ENCODE assay signal across 9 mouse cellular contexts in genomic region chr7:89337711-89338349, GRCm38 (mm10).
DNase-seq lines count a peak whose midpoint lies in the region; ATAC-seq and TF ChIP-seq lines count a peak whose summit lies in the region.
"Had no signal": no experiment of that assay in that cellular context is flagged by ENCODE, and none has a peak within 500 bp of the region (broad histone marks: within the 10 kb centered on the region; RNA-seq: fewer than 3 reads in every experiment).

No protein-coding gene starts in this region.

- H3K4me2 ChIP-seq in heart, embryonic 13.5 days = peak overlapping the region; percentile 90
- peak overlapping the region; percentile 90 for H3K4me2 ChIP-seq in forebrain, embryonic 14.5 days (ENCODE audit: low read length)
- peak overlapping the region; percentile 97 for H3K4me2 ChIP-seq in liver, postnatal 0 days (ENCODE audit: low read depth, low read length)

- H3K9ac ChIP-seq in heart, embryonic 13.5 days = peak overlapping the region; percentile 90
- H3K9ac ChIP-seq in ES-Bruce4 (ENCODE audit: low read depth, poor library complexity, severe bottlenecking) = peak overlapping the region; percentile 68
- H3K9ac ChIP-seq in forebrain, embryonic 14.5 days (ENCODE audit: low read length) = peak overlapping the region; percentile 95
- H3K9ac ChIP-seq in liver, postnatal 0 days (replicated peaks) = peak overlapping the region; percentile 87

- DNase-seq in heart, postnatal 4 days = no peak
- DNase-seq in forebrain, embryonic 14.5 days (ENCODE audit: low spot score) = peak; percentile 17
- DNase-seq in liver, postnatal 0 days = no peak
- DNase-seq in cerebellum, adult 11-12 months = no peak
- no peak for DNase-seq in layer of hippocampus, postnatal 10 days (ENCODE audit: low spot score in 2 of 2)

- WGBS in heart, embryonic 13.5 days = 21% methylated on average over 10 of the region's 10 CpGs
- 42% methylated on average over 10 of the region's 10 CpGs for WGBS in forebrain, embryonic 14.5 days
- 23% methylated on average over 10 of the region's 10 CpGs for WGBS in liver, postnatal 0 days (ENCODE audit: insufficient replicate concordance)

- H3K27ac ChIP-seq in heart, embryonic 13.5 days (replicated peaks) = peak overlapping the region; percentile 70
- no peak overlapping the region for H3K27ac ChIP-seq in ES-Bruce4 (ENCODE audit: insufficient read depth, low read length)
- 0 out of 2 replicates have a peak overlapping the region, but pooled peaks have one; percentile 2 for H3K27ac ChIP-seq in forebrain, embryonic 14.5 days (ENCODE audit: low read depth, low read length)
- peak overlapping the region; percentile 90 for H3K27ac ChIP-seq in liver, postnatal 0 days (ENCODE audit: low read depth)

- TF ChIP-seq CTCF in ES-Bruce4 (IDR thresholded peaks at IDR 0.05; ENCODE audit: low read depth, low read length) = no peak
- TF ChIP-seq CTCF in liver, postnatal 0 days (IDR thresholded peaks at IDR 0.05; ENCODE audit: low read depth) = no peak

- no peaks in the 10 kb centered on the region for H3K27me3 ChIP-seq in heart, embryonic 13.5 days (replicated peaks)
- no peaks in the 10 kb centered on the region for H3K27me3 ChIP-seq in ES-Bruce4 (ENCODE audit: control insufficient read depth, insufficient read depth, low read length, poor library complexity, severe bottlenecking)
- H3K27me3 ChIP-seq in forebrain, embryonic 14.5 days (replicated peaks; ENCODE audit: control insufficient read depth, insufficient read depth, low read length) = no peaks in the 10 kb centered on the region
- no peaks in the 10 kb centered on the region for H3K27me3 ChIP-seq in liver, postnatal 0 days (ENCODE audit: insufficient read depth, low read length)
- H3K27me3 ChIP-seq: Patski had no signal

- TF ChIP-seq POLR2A in ES-Bruce4 (IDR thresholded peaks at IDR 0.05; ENCODE audit: insufficient read depth, low read length) = no peak

- no peak for TF ChIP-seq EP300 in ES-Bruce4 (IDR thresholded peaks at IDR 0.05; ENCODE audit: insufficient read depth, low read depth, low read length)
- no peak for TF ChIP-seq EP300 in liver, postnatal 0 days (IDR thresholded peaks at IDR 0.05; ENCODE audit: low read depth)

- H3K4me3 ChIP-seq in heart, embryonic 13.5 days = peak overlapping the region; percentile 85
- H3K4me3 ChIP-seq in ES-Bruce4 (ENCODE audit: low read depth, low read length) = peak overlapping the region; percentile 95
- H3K4me3 ChIP-seq in forebrain, embryonic 14.5 days (ENCODE audit: low read depth, low read length) = peak overlapping the region; percentile 96
- peak overlapping the region; percentile 91 for H3K4me3 ChIP-seq in liver, postnatal 0 days (ENCODE audit: low read depth, low read length)

- H3K36me3 ChIP-seq in heart, embryonic 13.5 days = no peaks in the 10 kb centered on the region
- H3K36me3 ChIP-seq in ES-Bruce4 (ENCODE audit: control insufficient read depth, insufficient read depth, low read length, poor library complexity, severe bottlenecking) = no peaks in the 10 kb centered on the region
- H3K36me3 ChIP-seq in forebrain, embryonic 14.5 days (ENCODE audit: control insufficient read depth, insufficient read depth, low read length) = no peaks in the 10 kb centered on the region
- no peaks in the 10 kb centered on the region for H3K36me3 ChIP-seq in liver, postnatal 0 days (replicated peaks; ENCODE audit: insufficient read depth, low read length)

- ATAC-seq in heart, embryonic 13.5 days (ENCODE audit: extremely low read depth, insufficient number of reproducible peaks, low FRiP score, low TSS enrichment) = no peak; the same call in 1 of the 2 replicates
- ATAC-seq in forebrain, embryonic 14.5 days = peak; percentile 37; the same call in 1 of the 2 replicates
- peak; percentile 57 for ATAC-seq in liver, postnatal 0 days
- ATAC-seq in CD4-positive, CD25-positive, alpha-beta regulatory T cell, adult 4 months = no peak

- H3K4me1 ChIP-seq in heart, embryonic 13.5 days = peaks cover 36% of the 10 kb centered on the region
- H3K4me1 ChIP-seq in ES-Bruce4 (ENCODE audit: control insufficient read depth, insufficient read depth, low read length) = no peaks in the 10 kb centered on the region
- H3K4me1 ChIP-seq in forebrain, embryonic 14.5 days (ENCODE audit: control insufficient read depth, insufficient read depth, low read length) = peaks cover 8% of the 10 kb centered on the region
- H3K4me1 ChIP-seq in liver, postnatal 0 days (ENCODE audit: insufficient read depth) = peaks cover 31% of the 10 kb centered on the region

- no peaks in the 10 kb centered on the region for H3K9me3 ChIP-seq in heart, embryonic 13.5 days
- H3K9me3 ChIP-seq in ES-Bruce4 (replicated peaks; ENCODE audit: control insufficient read depth, insufficient read depth, low read length, poor library complexity, severe bottlenecking) = no peaks in the 10 kb centered on the region
- no peaks in the 10 kb centered on the region for H3K9me3 ChIP-seq in forebrain, embryonic 14.5 days (replicated peaks; ENCODE audit: control insufficient read depth, low read length)
- H3K9me3 ChIP-seq in liver, postnatal 0 days (ENCODE audit: low read length) = no peaks in the 10 kb centered on the region

Comparison
In these comparisons a context has a peak if more than half of its experiments do, and no peak if none do; other contexts are left out.
1. ATAC-seq: peak in forebrain, embryonic 14.5 days (single experiment) and liver, postnatal 0 days (single experiment); none in heart, embryonic 13.5 days (single experiment) and CD4-positive, CD25-positive, alpha-beta regulatory T cell, adult 4 months (single experiment).
2. Peak in every context shown above with its lines, with median percentiles within 50 percentile points of each other: H3K4me2 ChIP-seq, H3K4me3 ChIP-seq and H3K9ac ChIP-seq.